Mouse (Mus musculus): ENCODE measurements at regions not wholly inside any gene's neighbourhood (a gene's known extent, or its start where the extent isn't known, plus 50 kb on each side); places are given as distances from the start of the nearest gene placed in this dataset.

GRCm38 (mm10) chr2:75607010-75607915 is 51.8 kb upstream of the Hnrnpa3 start:
- TF ChIP-seq CTCF (IDR thresholded peaks at IDR 0.05; ENCODE audit: extremely low read depth, insufficient read depth, low read length), result no peak
- TF ChIP-seq POLR2A (IDR thresholded peaks at IDR 0.05; ENCODE audit: extremely low read depth, insufficient read depth, low read length), result no peak
